Comparison of ENCODE assay signal across 9 mouse cellular contexts in genomic region chr7:49427843-49428242, GRCm38 (mm10).
DNase-seq lines count a peak whose midpoint lies in the region; ATAC-seq and TF ChIP-seq lines count a peak whose summit lies in the region.
"Had no signal": no experiment of that assay in that cellular context is flagged by ENCODE, and none has a peak within 500 bp of the region (broad histone marks: within the 10 kb centered on the region; RNA-seq: fewer than 3 reads in every experiment).

No protein-coding gene starts in this region.

- ATAC-seq in hindbrain, postnatal 0 days, result no peak
- ATAC-seq in hindbrain, embryonic 13.5 days (ENCODE audit: low FRiP score), result no peak
- ATAC-seq in activated CD4-positive, CD25-positive, alpha-beta regulatory T cell, adult 4 months, result peak; percentile 36

- TF ChIP-seq CTCF in hindbrain, postnatal 0 days (IDR thresholded peaks at IDR 0.05; ENCODE audit: low read depth), result peak; percentile 78

- 0 out of 2 replicates have a peak, but pooled peaks cover 4% of the 10 kb centered on the region for H3K36me3 ChIP-seq in hindbrain, postnatal 0 days (ENCODE audit: insufficient read depth, low read length)
- H3K36me3 ChIP-seq in hindbrain, embryonic 13.5 days, result no peaks in the 10 kb centered on the region
- H3K36me3 ChIP-seq: limb, embryonic 12.5 days had no signal

- DNase-seq in hindbrain, postnatal 0 days (ENCODE audit: low spot score), result peak; percentile 61
- DNase-seq in CD4-positive, CD25-positive, alpha-beta regulatory T cell, adult 2 months (ENCODE audit: low read depth, low spot score), result peak; percentile 58
- peak; percentile 40 for DNase-seq in lung, postnatal 14 days
- DNase-seq in right cerebral cortex, postnatal 14 days, result no peak
- DNase-seq in gastrocnemius, postnatal 25 days, result no peak
- DNase-seq in spleen, adult 12 weeks (ENCODE audit: low spot score), result no peak

- H3K9me3 ChIP-seq in hindbrain, postnatal 0 days (ENCODE audit: low read length), result no peaks in the 10 kb centered on the region
- H3K9me3 ChIP-seq in hindbrain, embryonic 13.5 days, result no peaks in the 10 kb centered on the region
- H3K9me3 ChIP-seq: limb, embryonic 12.5 days had no signal

- no peak overlapping the region for H3K4me2 ChIP-seq in hindbrain, postnatal 0 days (ENCODE audit: low read depth, low read length)
- no peak overlapping the region for H3K4me2 ChIP-seq in hindbrain, embryonic 13.5 days
- H3K4me2 ChIP-seq: limb, embryonic 12.5 days had no signal

- no peak overlapping the region for H3K27ac ChIP-seq in hindbrain, postnatal 0 days
- H3K27ac ChIP-seq in hindbrain, embryonic 13.5 days, result no peak overlapping the region
- H3K27ac ChIP-seq: limb, embryonic 12.5 days had no signal

- no peak overlapping the region for H3K4me3 ChIP-seq in hindbrain, postnatal 0 days (ENCODE audit: low read length)
- no peak overlapping the region for H3K4me3 ChIP-seq in hindbrain, embryonic 13.5 days
- H3K4me3 ChIP-seq: limb, embryonic 12.5 days had no signal

- no peaks in the 10 kb centered on the region for H3K4me1 ChIP-seq in hindbrain, postnatal 0 days (ENCODE audit: insufficient read depth, low read length)
- H3K4me1 ChIP-seq in hindbrain, embryonic 13.5 days (replicated peaks), result peaks cover 10% of the 10 kb centered on the region; the same call in 1 of the 2 replicates
- H3K4me1 ChIP-seq: limb, embryonic 12.5 days had no signal

- no peak overlapping the region for H3K9ac ChIP-seq in hindbrain, postnatal 0 days (replicated peaks; ENCODE audit: low read length)
- H3K9ac ChIP-seq in hindbrain, embryonic 13.5 days, result no peak overlapping the region
- H3K9ac ChIP-seq: limb, embryonic 12.5 days had no signal

- 48% methylated on average over 6 of the region's 6 CpGs for WGBS in hindbrain, postnatal 0 days
- 56% methylated on average over 6 of the region's 6 CpGs for WGBS in hindbrain, embryonic 13.5 days

- no peaks in the 10 kb centered on the region for H3K27me3 ChIP-seq in hindbrain, postnatal 0 days (ENCODE audit: insufficient read depth, low read length)
- no peaks in the 10 kb centered on the region for H3K27me3 ChIP-seq in hindbrain, embryonic 13.5 days

Comparison
In these comparisons a context has a peak if more than half of its experiments do, and no peak if none do; other contexts are left out.
1. DNase-seq: peak in hindbrain, postnatal 0 days (single experiment), CD4-positive, CD25-positive, alpha-beta regulatory T cell, adult 2 months (single experiment) and lung, postnatal 14 days (single experiment); none in right cerebral cortex, postnatal 14 days (single experiment), gastrocnemius, postnatal 25 days (single experiment) and spleen, adult 12 weeks (single experiment).